Mouse (Mus musculus): ENCODE results near the gene Dhx16. TPM values are rescaled to one million over a fixed set of nuclear protein-coding genes. Genes with fewer than 3 reads are reported as not detected.

The Dhx16 gene
- polyA plus RNA-seq, 1 experiment: 50.1 TPM

GRCm38 (mm10) chr17:35841076-35841950 lies 38.3 kb upstream of the Dhx16 start, which contains the start of gene Mdc1:
Gene Mdc1 (plus strand): TSS chr17:35841515.
- TF ChIP-seq POLR2A (IDR thresholded peaks at IDR 0.05; ENCODE audit: low read depth, low read length) (peak; percentile 69), CTCF (conservative IDR thresholded peaks at IDR 0.05; ENCODE audit: insufficient read depth, insufficient read length, low read depth, low read length) (0 out of 2 replicates have a peak, but pooled peaks have one; percentile 16)
- no peaks in the 10 kb centered on the region for H3K36me3 ChIP-seq (ENCODE audit: control insufficient read depth, insufficient read depth, low read length)
- peaks cover 11% of the 10 kb centered on the region for H3K4me1 ChIP-seq (ENCODE audit: control insufficient read depth, insufficient read depth, low read length)
- H3K27me3 ChIP-seq (replicated peaks; ENCODE audit: control insufficient read depth, insufficient read depth, low read length): no peaks in the 10 kb centered on the region
- H3K4me3 ChIP-seq (ENCODE audit: insufficient read depth, low read depth, low read length): peak within 1 kb of the TSS; percentile 61
- peak within 1 kb of the TSS; percentile 65; the same call in 1 of the 2 replicates for H3K27ac ChIP-seq (ENCODE audit: insufficient read depth, low read depth, low read length)
- WGBS: under 1% methylated on average over 59 of the region's 59 CpGs
- peak; percentile 100 for DNase-seq

GRCm38 (mm10) chr17:35842006-35842405 lies 37.6 kb upstream of the Dhx16 start:
- TF ChIP-seq POLR2A (IDR thresholded peaks at IDR 0.05; ENCODE audit: low read depth, low read length) (no peak), CTCF (conservative IDR thresholded peaks at IDR 0.05; ENCODE audit: insufficient read depth, insufficient read length, low read depth, low read length) (no peak)
- 11% methylated on average over 11 of the region's 11 CpGs for WGBS
- no peaks in the 10 kb centered on the region for H3K36me3 ChIP-seq (ENCODE audit: control insufficient read depth, insufficient read depth, low read length)
- H3K27me3 ChIP-seq (replicated peaks; ENCODE audit: control insufficient read depth, insufficient read depth, low read length): no peaks in the 10 kb centered on the region
- DNase-seq: no peak
- no peak overlapping the region; the same call in 1 of the 2 replicates for H3K27ac ChIP-seq (ENCODE audit: insufficient read depth, low read depth, low read length)
- H3K4me1 ChIP-seq (ENCODE audit: control insufficient read depth, insufficient read depth, low read length): 0 out of 2 replicates have a peak, but pooled peaks cover 5% of the 10 kb centered on the region
- peak overlapping the region; percentile 61 for H3K4me3 ChIP-seq (ENCODE audit: insufficient read depth, low read depth, low read length)

GRCm38 (mm10) chr17:35843514-35843913 lies 36.1 kb upstream of the Dhx16 start:
- Histone ChIP-seq H3K36me3 (ENCODE audit: control insufficient read depth, insufficient read depth, low read length) (no peaks in the 10 kb centered on the region), H3K4me1 (ENCODE audit: control insufficient read depth, insufficient read depth, low read length) (0 out of 2 replicates have a peak, but pooled peaks cover 5% of the 10 kb centered on the region), H3K27me3 (replicated peaks; ENCODE audit: control insufficient read depth, insufficient read depth, low read length) (no peaks in the 10 kb centered on the region), H3K27ac (ENCODE audit: insufficient read depth, low read depth, low read length) (no peak overlapping the region), H3K4me3 (ENCODE audit: insufficient read depth, low read depth, low read length) (no peak overlapping the region)
- whole genome bisulfite sequencing: 92% methylated on average over 3 of the region's 3 CpGs
- no peak for DNase-seq
- TF ChIP-seq POLR2A (IDR thresholded peaks at IDR 0.05; ENCODE audit: low read depth, low read length): no peak
- TF ChIP-seq CTCF (conservative IDR thresholded peaks at IDR 0.05; ENCODE audit: insufficient read depth, insufficient read length, low read depth, low read length): peak; percentile 31; the same call in 1 of the 2 replicates

GRCm38 (mm10) chr17:35848112-35848511 lies 31.5 kb upstream of the Dhx16 start:
- Histone ChIP-seq H3K4me3 (ENCODE audit: insufficient read depth, low read depth, low read length) (no peak overlapping the region), H3K4me1 (ENCODE audit: control insufficient read depth, insufficient read depth, low read length) (no peaks in the 10 kb centered on the region), H3K36me3 (ENCODE audit: control insufficient read depth, insufficient read depth, low read length) (no peaks in the 10 kb centered on the region), H3K27ac (ENCODE audit: insufficient read depth, low read depth, low read length) (no peak overlapping the region), H3K27me3 (replicated peaks; ENCODE audit: control insufficient read depth, insufficient read depth, low read length) (no peaks in the 10 kb centered on the region)
- TF ChIP-seq POLR2A (IDR thresholded peaks at IDR 0.05; ENCODE audit: low read depth, low read length) (no peak), CTCF (conservative IDR thresholded peaks at IDR 0.05; ENCODE audit: insufficient read depth, insufficient read length, low read depth, low read length) (no peak; the same call in 1 of the 2 replicates)
- peak; percentile 41 for DNase-seq
- 56% methylated on average over 1 of the region's 1 CpGs for WGBS

- Histone ChIP-seq H3K27ac (ENCODE audit: insufficient read depth, low read depth, low read length) (no peak overlapping the region), H3K36me3 (ENCODE audit: control insufficient read depth, insufficient read depth, low read length) (no peaks in the 10 kb centered on the region), H3K27me3 (replicated peaks; ENCODE audit: control insufficient read depth, insufficient read depth, low read length) (no peaks in the 10 kb centered on the region), H3K4me1 (ENCODE audit: control insufficient read depth, insufficient read depth, low read length) (no peaks in the 10 kb centered on the region), H3K4me3 (ENCODE audit: insufficient read depth, low read depth, low read length) (no peak overlapping the region)
- 94% methylated on average over 3 of the region's 3 CpGs for WGBS
- no peak for DNase-seq
- TF ChIP-seq CTCF (conservative IDR thresholded peaks at IDR 0.05; ENCODE audit: insufficient read depth, insufficient read length, low read depth, low read length) (no peak), POLR2A (IDR thresholded peaks at IDR 0.05; ENCODE audit: low read depth, low read length) (no peak)
Measured at GRCm38 (mm10) chr17:35850974-35851373, 28.6 kb upstream of the Dhx16 start.

GRCm38 (mm10) chr17:35859371-35859770 lies 20.2 kb upstream of the Dhx16 start:
- no peak for DNase-seq
- no peak overlapping the region for H3K4me3 ChIP-seq (ENCODE audit: insufficient read depth, low read depth, low read length)
- no peaks in the 10 kb centered on the region for H3K4me1 ChIP-seq (ENCODE audit: control insufficient read depth, insufficient read depth, low read length)
- H3K36me3 ChIP-seq (ENCODE audit: control insufficient read depth, insufficient read depth, low read length): no peaks in the 10 kb centered on the region
- H3K27ac ChIP-seq (ENCODE audit: insufficient read depth, low read depth, low read length): no peak overlapping the region
- H3K27me3 ChIP-seq (replicated peaks; ENCODE audit: control insufficient read depth, insufficient read depth, low read length): no peaks in the 10 kb centered on the region
- TF ChIP-seq CTCF (conservative IDR thresholded peaks at IDR 0.05; ENCODE audit: insufficient read depth, insufficient read length, low read depth, low read length) (no peak), POLR2A (IDR thresholded peaks at IDR 0.05; ENCODE audit: low read depth, low read length) (no peak)
- WGBS: 98% methylated on average over 1 of the region's 1 CpGs

GRCm38 (mm10) chr17:35859835-35860234 lies 19.8 kb upstream of the Dhx16 start:
- Histone ChIP-seq H3K27me3 (replicated peaks; ENCODE audit: control insufficient read depth, insufficient read depth, low read length) (no peaks in the 10 kb centered on the region), H3K4me1 (ENCODE audit: control insufficient read depth, insufficient read depth, low read length) (no peaks in the 10 kb centered on the region; the same call in 1 of the 2 replicates), H3K27ac (ENCODE audit: insufficient read depth, low read depth, low read length) (no peak overlapping the region), H3K36me3 (ENCODE audit: control insufficient read depth, insufficient read depth, low read length) (no peaks in the 10 kb centered on the region), H3K4me3 (ENCODE audit: insufficient read depth, low read depth, low read length) (no peak overlapping the region)
- TF ChIP-seq POLR2A (IDR thresholded peaks at IDR 0.05; ENCODE audit: low read depth, low read length) (no peak), CTCF (conservative IDR thresholded peaks at IDR 0.05; ENCODE audit: insufficient read depth, insufficient read length, low read depth, low read length) (no peak)
- DNase-seq: no peak
- 62% methylated on average over 2 of the region's 2 CpGs for WGBS
